Mouse (Mus musculus): ENCODE results near the gene Ces2h. TPM values are rescaled to one million over a fixed set of nuclear protein-coding genes. Genes with fewer than 3 reads are reported as not detected.

Gene Ces2h
- polyA plus RNA-seq (2014; fragmentation: Nextera tagmentation; extraction: Ambion mirVana), result not detected in 2 replicates

- no peak within 1 kb of the TSS for H3K9ac ChIP-seq
- DNase-seq (no peak), ATAC-seq (ENCODE audit: insufficient read depth) (no peak)
- no peak within 1 kb of the TSS for H3K4me3 ChIP-seq (ENCODE audit: low read depth, low read length)
- H3K9me3 ChIP-seq (ENCODE audit: low read depth, low read length), result no peaks in the 10 kb centered on the region
- no peak for TF ChIP-seq CTCF (IDR thresholded peaks at IDR 0.05; ENCODE audit: low read depth)
- H3K27ac ChIP-seq (ENCODE audit: low read depth), result no peak within 1 kb of the TSS
- H3K36me3 ChIP-seq (ENCODE audit: insufficient read depth), result no peaks in the 10 kb centered on the region
- no peaks in the 10 kb centered on the region for H3K27me3 ChIP-seq (ENCODE audit: insufficient read depth, low read length)
- 71% methylated on average over 7 of the region's 7 CpGs for WGBS
- H3K4me2 ChIP-seq, result no peak within 1 kb of the TSS
- H3K4me1 ChIP-seq (ENCODE audit: insufficient read depth), result no peaks in the 10 kb centered on the region
Observed at GRCm38 (mm10) chr8:105000586-105000985, at the start of gene Ces2h. Gene Ces2h (plus strand): TSS chr8:105000853.

- Histone ChIP-seq H3K4me3 (ENCODE audit: low read depth, low read length) (no peak within 1 kb of the TSS; the same call in 1 of the 2 replicates), H3K36me3 (ENCODE audit: insufficient read depth) (no peaks in the 10 kb centered on the region), H3K9ac (no peak within 1 kb of the TSS), H3K4me2 (peak within 1 kb of the TSS; percentile 3; the same call in 1 of the 2 replicates), H3K27ac (ENCODE audit: low read depth) (no peak within 1 kb of the TSS), H3K27me3 (ENCODE audit: insufficient read depth, low read length) (no peaks in the 10 kb centered on the region), H3K4me1 (ENCODE audit: insufficient read depth) (no peaks in the 10 kb centered on the region), H3K9me3 (ENCODE audit: low read depth, low read length) (no peaks in the 10 kb centered on the region)
- DNase-seq (peak; percentile 11), ATAC-seq (ENCODE audit: insufficient read depth) (no peak)
- 49% methylated on average over 5 of the region's 5 CpGs for WGBS
- TF ChIP-seq CTCF (IDR thresholded peaks at IDR 0.05; ENCODE audit: low read depth), result no peak
Observed at GRCm38 (mm10) chr8:104961537-104961961, 39.1 kb upstream of the Ces2h start, which contains the start of gene Ces2g. Gene Ces2g (plus strand): TSS chr8:104961718.

- DNase-seq (no peak), ATAC-seq (ENCODE audit: insufficient read depth) (no peak)
- TF ChIP-seq CTCF (IDR thresholded peaks at IDR 0.05; ENCODE audit: low read depth), result no peak
- WGBS, result 69% methylated on average over 8 of the region's 8 CpGs
- Histone ChIP-seq H3K4me2 (no peak overlapping the region), H3K4me1 (ENCODE audit: insufficient read depth) (no peaks in the 10 kb centered on the region), H3K9ac (no peak overlapping the region), H3K4me3 (ENCODE audit: low read depth, low read length) (no peak overlapping the region; the same call in 1 of the 2 replicates), H3K36me3 (ENCODE audit: insufficient read depth) (no peaks in the 10 kb centered on the region), H3K27me3 (ENCODE audit: insufficient read depth, low read length) (no peaks in the 10 kb centered on the region), H3K9me3 (ENCODE audit: low read depth, low read length) (no peaks in the 10 kb centered on the region), H3K27ac (ENCODE audit: low read depth) (no peak overlapping the region)
Observed at GRCm38 (mm10) chr8:104962229-104962901, 38.3 kb upstream of the Ces2h start.

GRCm38 (mm10) chr8:104963375-104963894 lies 37.2 kb upstream of the Ces2h start:
- Histone ChIP-seq H3K27ac (ENCODE audit: low read depth) (no peak overlapping the region), H3K4me2 (no peak overlapping the region), H3K36me3 (ENCODE audit: insufficient read depth) (no peaks in the 10 kb centered on the region), H3K9ac (no peak overlapping the region), H3K4me3 (ENCODE audit: low read depth, low read length) (no peak overlapping the region), H3K27me3 (ENCODE audit: insufficient read depth, low read length) (no peaks in the 10 kb centered on the region), H3K9me3 (ENCODE audit: low read depth, low read length) (no peaks in the 10 kb centered on the region), H3K4me1 (ENCODE audit: insufficient read depth) (no peaks in the 10 kb centered on the region)
- DNase-seq, result no peak
- 69% methylated on average over 4 of the region's 4 CpGs for WGBS
- TF ChIP-seq CTCF (IDR thresholded peaks at IDR 0.05; ENCODE audit: low read depth), result no peak
- no peak for ATAC-seq (ENCODE audit: insufficient read depth)

GRCm38 (mm10) chr8:104984126-104984525 lies 16.5 kb upstream of the Ces2h start:
- Histone ChIP-seq H3K36me3 (ENCODE audit: insufficient read depth) (no peaks in the 10 kb centered on the region), H3K9me3 (ENCODE audit: low read depth, low read length) (no peaks in the 10 kb centered on the region; the same call in 1 of the 2 replicates), H3K27me3 (ENCODE audit: insufficient read depth, low read length) (no peaks in the 10 kb centered on the region), H3K27ac (ENCODE audit: low read depth) (no peak overlapping the region), H3K4me1 (ENCODE audit: insufficient read depth) (no peaks in the 10 kb centered on the region), H3K4me3 (ENCODE audit: low read depth, low read length) (no peak overlapping the region), H3K4me2 (no peak overlapping the region), H3K9ac (no peak overlapping the region)
- ATAC-seq (ENCODE audit: insufficient read depth) (no peak), DNase-seq (no peak)
- TF ChIP-seq CTCF (IDR thresholded peaks at IDR 0.05; ENCODE audit: low read depth), result no peak
- WGBS, result 83% methylated on average over 5 of the region's 5 CpGs

GRCm38 (mm10) chr8:104984942-104985341 lies 15.7 kb upstream of the Ces2h start:
- no peak overlapping the region for H3K9ac ChIP-seq
- WGBS, result 91% methylated on average over 2 of the region's 2 CpGs
- ATAC-seq (ENCODE audit: insufficient read depth) (no peak), DNase-seq (no peak)
- H3K4me1 ChIP-seq (ENCODE audit: insufficient read depth), result no peaks in the 10 kb centered on the region
- H3K4me2 ChIP-seq, result no peak overlapping the region
- H3K27ac ChIP-seq (ENCODE audit: low read depth), result no peak overlapping the region
- H3K4me3 ChIP-seq (ENCODE audit: low read depth, low read length), result no peak overlapping the region
- no peaks in the 10 kb centered on the region for H3K27me3 ChIP-seq (ENCODE audit: insufficient read depth, low read length)
- TF ChIP-seq CTCF (IDR thresholded peaks at IDR 0.05; ENCODE audit: low read depth), result no peak
- no peaks in the 10 kb centered on the region for H3K36me3 ChIP-seq (ENCODE audit: insufficient read depth)
- no peaks in the 10 kb centered on the region; the same call in 1 of the 2 replicates for H3K9me3 ChIP-seq (ENCODE audit: low read depth, low read length)

GRCm38 (mm10) chr8:104998191-104998590 lies 2.5 kb upstream of the Ces2h start:
- Histone ChIP-seq H3K36me3 (ENCODE audit: insufficient read depth) (no peaks in the 10 kb centered on the region), H3K9me3 (ENCODE audit: low read depth, low read length) (no peaks in the 10 kb centered on the region), H3K27ac (ENCODE audit: low read depth) (no peak overlapping the region), H3K9ac (no peak overlapping the region), H3K4me1 (ENCODE audit: insufficient read depth) (no peaks in the 10 kb centered on the region), H3K27me3 (ENCODE audit: insufficient read depth, low read length) (no peaks in the 10 kb centered on the region), H3K4me2 (no peak overlapping the region), H3K4me3 (ENCODE audit: low read depth, low read length) (no peak overlapping the region)
- no peak for ATAC-seq (ENCODE audit: insufficient read depth)
- 66% methylated on average over 6 of the region's 6 CpGs for WGBS
- no peak for TF ChIP-seq CTCF (IDR thresholded peaks at IDR 0.05; ENCODE audit: low read depth)
- no peak for DNase-seq

Measured in lung, embryonic 14.5 days (tissue).